Mouse (Mus musculus): ENCODE results near the gene Foxd2. TPM values are rescaled to one million over a fixed set of nuclear protein-coding genes. Genes with fewer than 3 reads are reported as not detected.

Gene Foxd2
- polyA plus RNA-seq, 1 experiment, result not detected

DNA sequence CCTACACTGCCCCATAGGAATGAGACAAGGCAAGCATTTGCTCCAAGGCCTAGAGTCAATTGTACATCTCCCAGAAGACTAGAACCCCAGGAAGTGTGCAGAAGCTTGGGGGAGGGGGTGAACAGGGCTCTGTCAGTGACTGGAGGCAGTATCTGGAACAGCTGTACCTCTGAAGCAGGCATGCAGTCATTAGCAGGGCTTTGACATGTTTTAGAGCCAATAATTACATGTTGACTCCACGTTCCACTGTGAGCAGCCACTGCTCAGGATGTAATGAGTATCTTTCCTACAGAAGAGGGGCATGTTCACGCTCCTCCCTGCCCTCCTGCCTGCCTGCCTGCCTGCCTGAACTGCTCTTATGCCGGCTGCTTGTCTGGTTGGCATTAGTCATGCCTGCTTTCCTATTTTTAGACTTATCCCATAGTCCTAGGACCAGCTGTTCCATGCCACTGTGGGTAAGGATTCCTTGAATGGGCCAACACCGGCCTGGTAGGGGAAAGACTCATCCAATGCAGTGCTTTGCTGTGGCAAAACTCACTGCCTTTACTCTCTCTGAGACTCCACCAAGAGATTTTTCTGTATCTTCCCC is 28.9 kb upstream of the Foxd2 start:
- no peaks in the 10 kb centered on the region for H3K36me3 ChIP-seq (ENCODE audit: control insufficient read depth, insufficient read depth, low read length, poor library complexity, severe bottlenecking)
- H3K9ac ChIP-seq (ENCODE audit: low read depth, poor library complexity, severe bottlenecking), result no peak overlapping the region
- H3K27me3 ChIP-seq (ENCODE audit: control insufficient read depth, insufficient read depth, low read length, poor library complexity, severe bottlenecking), result no peaks in the 10 kb centered on the region
- no peak overlapping the region for H3K27ac ChIP-seq (ENCODE audit: insufficient read depth, low read length)
- TF ChIP-seq EP300 (IDR thresholded peaks at IDR 0.05; ENCODE audit: insufficient read depth, low read depth, low read length), result no peak
- TF ChIP-seq POLR2A (IDR thresholded peaks at IDR 0.05; ENCODE audit: insufficient read depth, low read length), result no peak
- no peak for TF ChIP-seq CTCF (IDR thresholded peaks at IDR 0.05; ENCODE audit: low read depth, low read length)
- no peak overlapping the region for H3K4me3 ChIP-seq (ENCODE audit: low read depth, low read length)
- H3K4me1 ChIP-seq (ENCODE audit: control insufficient read depth, insufficient read depth, low read length), result no peaks in the 10 kb centered on the region
- no peaks in the 10 kb centered on the region for H3K9me3 ChIP-seq (replicated peaks; ENCODE audit: control insufficient read depth, insufficient read depth, low read length, poor library complexity, severe bottlenecking)

DNA sequence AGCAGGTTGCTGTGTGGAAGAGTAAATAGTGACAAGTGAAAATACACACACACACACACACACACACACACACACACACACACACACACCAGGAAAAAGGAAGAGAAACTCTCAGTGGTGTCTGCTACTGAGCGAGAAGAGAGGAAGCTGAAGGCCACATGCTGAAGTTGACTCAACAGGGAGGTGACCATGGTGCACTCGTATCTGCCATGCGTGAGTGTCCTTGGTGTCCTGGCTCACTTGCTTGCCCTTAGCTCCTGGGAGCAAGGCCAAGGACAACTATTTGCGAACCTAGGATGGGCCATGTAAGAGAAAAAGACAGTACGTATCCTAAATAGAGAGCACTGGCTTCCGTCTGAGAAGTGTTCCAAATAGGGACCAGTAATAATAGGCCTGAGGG is 25.5 kb upstream of the Foxd2 start:
- no peak for TF ChIP-seq POLR2A (IDR thresholded peaks at IDR 0.05; ENCODE audit: insufficient read depth, low read length)
- Histone ChIP-seq H3K4me3 (ENCODE audit: low read depth, low read length) (no peak overlapping the region), H3K27me3 (ENCODE audit: control insufficient read depth, insufficient read depth, low read length, poor library complexity, severe bottlenecking) (no peaks in the 10 kb centered on the region)

DNA sequence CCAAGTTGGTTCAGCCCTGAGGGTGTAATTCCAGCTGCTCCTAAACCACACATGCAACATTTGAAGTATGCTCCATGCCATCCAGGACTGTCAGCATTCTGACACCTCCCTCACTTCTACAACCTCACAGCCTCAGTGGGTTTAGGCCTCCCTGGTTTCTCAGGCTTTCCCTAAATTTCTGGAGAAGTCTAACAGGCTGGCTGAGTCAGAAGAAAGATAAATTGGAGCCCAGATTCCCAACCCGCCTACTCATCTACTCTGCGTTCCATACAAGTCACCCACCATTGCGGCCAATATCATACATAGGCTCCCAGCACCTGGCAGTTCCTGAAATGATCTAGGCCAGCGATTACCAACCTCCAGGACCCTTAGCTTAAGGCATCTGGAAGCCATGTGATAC is 24.1 kb upstream of the Foxd2 start:
- no peaks in the 10 kb centered on the region for H3K4me1 ChIP-seq (ENCODE audit: control insufficient read depth, insufficient read depth, low read length)
- H3K27ac ChIP-seq (ENCODE audit: insufficient read depth, low read length), result no peak overlapping the region
- TF ChIP-seq EP300 (IDR thresholded peaks at IDR 0.05; ENCODE audit: insufficient read depth, low read depth, low read length) (no peak), CTCF (IDR thresholded peaks at IDR 0.05; ENCODE audit: low read depth, low read length) (no peak), POLR2A (IDR thresholded peaks at IDR 0.05; ENCODE audit: insufficient read depth, low read length) (no peak)
- no peaks in the 10 kb centered on the region for H3K27me3 ChIP-seq (ENCODE audit: control insufficient read depth, insufficient read depth, low read length, poor library complexity, severe bottlenecking)
- H3K9ac ChIP-seq (ENCODE audit: low read depth, poor library complexity, severe bottlenecking), result no peak overlapping the region
- H3K4me3 ChIP-seq (ENCODE audit: low read depth, low read length), result no peak overlapping the region
- no peaks in the 10 kb centered on the region for H3K9me3 ChIP-seq (replicated peaks; ENCODE audit: control insufficient read depth, insufficient read depth, low read length, poor library complexity, severe bottlenecking)
- H3K36me3 ChIP-seq (ENCODE audit: control insufficient read depth, insufficient read depth, low read length, poor library complexity, severe bottlenecking), result no peaks in the 10 kb centered on the region

More for the DNA sequence above, 25.5 kb upstream of the Foxd2 start:
- H3K4me1 ChIP-seq (ENCODE audit: control insufficient read depth, insufficient read depth, low read length), result no peaks in the 10 kb centered on the region
- H3K36me3 ChIP-seq (ENCODE audit: control insufficient read depth, insufficient read depth, low read length, poor library complexity, severe bottlenecking), result no peaks in the 10 kb centered on the region
- no peak overlapping the region for H3K27ac ChIP-seq (ENCODE audit: insufficient read depth, low read length)
- no peak overlapping the region for H3K9ac ChIP-seq (ENCODE audit: low read depth, poor library complexity, severe bottlenecking)
- H3K9me3 ChIP-seq (replicated peaks; ENCODE audit: control insufficient read depth, insufficient read depth, low read length, poor library complexity, severe bottlenecking), result no peaks in the 10 kb centered on the region

DNA sequence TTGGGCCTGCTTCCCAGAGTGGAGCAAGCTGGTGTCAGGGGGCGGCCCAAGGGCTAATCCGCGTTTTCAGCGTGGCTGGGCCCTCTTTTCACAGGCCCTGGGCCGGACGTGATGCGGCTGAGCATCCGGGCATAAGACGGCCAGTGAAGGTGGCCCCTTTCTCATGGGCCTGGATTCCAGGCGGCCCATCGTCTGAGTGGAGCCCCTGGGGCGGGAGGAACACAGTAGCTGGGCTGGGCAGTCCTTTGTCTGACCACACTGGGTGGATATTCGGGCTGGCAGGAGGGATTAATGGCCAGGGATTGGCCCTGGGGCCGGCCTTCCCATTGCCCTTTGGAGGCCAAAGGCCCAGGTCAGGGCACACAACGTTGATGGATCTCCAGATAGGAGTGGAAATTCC is 20.5 kb upstream of the Foxd2 start:
- H3K27me3 ChIP-seq (ENCODE audit: control insufficient read depth, insufficient read depth, low read length, poor library complexity, severe bottlenecking), result peaks cover 14% of the 10 kb centered on the region
- no peaks in the 10 kb centered on the region for H3K36me3 ChIP-seq (ENCODE audit: control insufficient read depth, insufficient read depth, low read length, poor library complexity, severe bottlenecking)
- H3K27ac ChIP-seq (ENCODE audit: insufficient read depth, low read length), result no peak overlapping the region
- H3K9ac ChIP-seq (ENCODE audit: low read depth, poor library complexity, severe bottlenecking), result no peak overlapping the region
- no peaks in the 10 kb centered on the region for H3K9me3 ChIP-seq (replicated peaks; ENCODE audit: control insufficient read depth, insufficient read depth, low read length, poor library complexity, severe bottlenecking)
- H3K4me3 ChIP-seq (ENCODE audit: low read depth, low read length), result no peak overlapping the region
- TF ChIP-seq EP300 (IDR thresholded peaks at IDR 0.05; ENCODE audit: insufficient read depth, low read depth, low read length), result no peak
- TF ChIP-seq CTCF (IDR thresholded peaks at IDR 0.05; ENCODE audit: low read depth, low read length), result no peak
- no peak for TF ChIP-seq POLR2A (IDR thresholded peaks at IDR 0.05; ENCODE audit: insufficient read depth, low read length)
- H3K4me1 ChIP-seq (ENCODE audit: control insufficient read depth, insufficient read depth, low read length), result no peaks in the 10 kb centered on the region

DNA sequence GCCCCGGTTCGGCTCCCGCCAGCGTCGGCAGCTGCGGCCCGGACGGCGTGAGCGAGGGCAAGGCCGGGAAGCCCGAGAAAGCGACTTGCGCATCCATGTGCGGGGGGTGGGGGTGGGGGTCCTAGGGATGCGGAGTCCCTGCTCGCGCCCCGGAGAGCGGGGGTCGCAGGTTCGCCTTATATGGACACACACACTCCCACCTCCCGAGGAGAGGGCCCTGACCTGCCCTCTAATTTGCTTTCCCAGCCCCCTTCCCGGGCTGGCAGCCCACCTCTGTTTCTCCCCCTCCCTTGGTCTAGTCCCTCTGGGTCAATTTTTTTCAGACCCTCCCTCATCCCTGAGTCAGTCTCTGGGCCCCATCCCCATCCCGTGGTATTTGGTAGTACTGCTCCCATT is 17.2 kb upstream of the Foxd2 start, which contains the start of gene Foxe3:
Gene Foxe3 (minus strand): TSS at position 97 of the 396 bp plus-strand sequence.
- H3K4me3 ChIP-seq (ENCODE audit: low read depth, low read length), result peak within 1 kb of the TSS; percentile 64
- H3K9me3 ChIP-seq (replicated peaks; ENCODE audit: control insufficient read depth, insufficient read depth, low read length, poor library complexity, severe bottlenecking), result no peaks in the 10 kb centered on the region
- no peak for TF ChIP-seq POLR2A (IDR thresholded peaks at IDR 0.05; ENCODE audit: insufficient read depth, low read length)
- TF ChIP-seq CTCF (IDR thresholded peaks at IDR 0.05; ENCODE audit: low read depth, low read length), result no peak
- TF ChIP-seq EP300 (IDR thresholded peaks at IDR 0.05; ENCODE audit: insufficient read depth, low read depth, low read length), result no peak
- no peaks in the 10 kb centered on the region for H3K4me1 ChIP-seq (ENCODE audit: control insufficient read depth, insufficient read depth, low read length)
- peak within 1 kb of the TSS; percentile 58 for H3K9ac ChIP-seq (ENCODE audit: low read depth, poor library complexity, severe bottlenecking)
- no peak within 1 kb of the TSS for H3K27ac ChIP-seq (ENCODE audit: insufficient read depth, low read length)
- H3K36me3 ChIP-seq (ENCODE audit: control insufficient read depth, insufficient read depth, low read length, poor library complexity, severe bottlenecking), result no peaks in the 10 kb centered on the region
- H3K27me3 ChIP-seq (ENCODE audit: control insufficient read depth, insufficient read depth, low read length, poor library complexity, severe bottlenecking), result peaks cover 14% of the 10 kb centered on the region

DNA sequence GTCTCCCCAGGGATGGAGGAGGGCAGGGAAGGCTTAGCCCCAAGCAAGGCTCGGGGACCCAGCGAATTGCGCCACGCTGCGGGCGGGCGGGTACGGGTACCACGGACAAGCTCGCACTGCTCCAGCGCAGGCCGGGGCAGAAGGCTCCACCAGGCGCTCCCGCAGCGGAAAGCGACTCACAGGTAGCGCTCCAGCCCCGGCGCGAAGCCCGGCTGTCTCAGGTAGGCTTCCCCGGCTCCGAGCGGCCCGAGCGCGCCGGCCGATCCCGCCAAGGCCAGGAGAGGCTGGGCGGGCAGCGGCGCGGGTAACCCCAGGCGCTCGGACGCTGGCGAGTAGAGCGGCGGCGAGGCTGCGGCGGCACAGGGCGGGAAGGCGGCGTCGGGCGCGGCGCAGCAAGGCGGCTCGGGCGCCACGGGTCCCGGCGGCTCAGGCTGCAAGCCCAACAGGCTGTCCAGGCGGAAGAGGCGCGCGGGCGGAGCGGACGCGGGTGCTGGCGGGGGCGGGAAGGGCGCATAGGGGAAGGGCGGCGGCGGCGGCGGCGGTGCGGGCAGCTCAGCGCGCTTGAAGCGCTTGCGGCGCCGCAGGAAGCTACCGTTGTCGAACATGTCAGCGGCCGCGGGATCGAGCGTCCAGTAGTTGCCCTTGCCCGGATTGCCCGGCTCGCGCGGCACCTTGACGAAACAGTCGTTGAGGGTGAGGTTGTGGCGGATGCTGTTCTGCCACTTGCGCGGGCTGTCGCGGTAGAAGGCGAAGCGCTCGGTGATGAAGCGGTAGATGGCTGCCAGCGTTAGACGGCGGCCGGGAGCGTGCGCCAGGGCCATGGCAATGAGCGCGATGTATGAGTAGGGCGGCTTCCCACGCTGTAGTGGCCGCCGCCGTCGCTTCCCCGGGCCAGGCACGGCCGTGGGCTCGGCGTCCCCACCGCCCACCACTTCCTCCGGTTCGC is 16.6 kb upstream of the Foxd2 start:
- H3K4me3 ChIP-seq (ENCODE audit: low read depth, low read length), result peak overlapping the region; percentile 64
- no peaks in the 10 kb centered on the region for H3K4me1 ChIP-seq (ENCODE audit: control insufficient read depth, insufficient read depth, low read length)
- no peak overlapping the region for H3K27ac ChIP-seq (ENCODE audit: insufficient read depth, low read length)
- peak overlapping the region; percentile 58 for H3K9ac ChIP-seq (ENCODE audit: low read depth, poor library complexity, severe bottlenecking)
- H3K9me3 ChIP-seq (replicated peaks; ENCODE audit: control insufficient read depth, insufficient read depth, low read length, poor library complexity, severe bottlenecking), result no peaks in the 10 kb centered on the region
- TF ChIP-seq CTCF (IDR thresholded peaks at IDR 0.05; ENCODE audit: low read depth, low read length) (no peak), EP300 (IDR thresholded peaks at IDR 0.05; ENCODE audit: insufficient read depth, low read depth, low read length) (no peak), POLR2A (IDR thresholded peaks at IDR 0.05; ENCODE audit: insufficient read depth, low read length) (no peak)
- H3K27me3 ChIP-seq (ENCODE audit: control insufficient read depth, insufficient read depth, low read length, poor library complexity, severe bottlenecking), result peaks cover 14% of the 10 kb centered on the region
- no peaks in the 10 kb centered on the region for H3K36me3 ChIP-seq (ENCODE audit: control insufficient read depth, insufficient read depth, low read length, poor library complexity, severe bottlenecking)

All from ES-Bruce4 (cell line).